Mouse (Mus musculus) small intestine, adult 2 months (tissue): ENCODE measurements around the gene Clk1. TPM values are rescaled to one million over a fixed set of nuclear protein-coding genes. Genes with fewer than 3 reads are reported as not detected.

ENCODE experiments used
- H3K27ac ChIP-seq: fragments of 200-500 bp; 2 replicates; pipeline ENCODE4 v1.5.1; 2012; ENCODE audit warnings: low read depth, low read length, control low read depth, inconsistent platforms; ENCODE audit not compliant: insufficient read depth
- H3K27me3 ChIP-seq: fragments of 200-500 bp; 2 replicates; pipeline ENCODE4 v1.6.1; 2012; ENCODE audit warnings: mild to moderate bottlenecking, moderate library complexity, low read length, inconsistent platforms; ENCODE audit not compliant: control insufficient read depth, insufficient read depth
- H3K36me3 ChIP-seq: fragments of 200-500 bp; 2 replicates; pipeline ENCODE4 v1.6.1; 2012; ENCODE audit warnings: mild to moderate bottlenecking, low read length, control low read depth, inconsistent platforms; ENCODE audit not compliant: control insufficient read depth, insufficient read depth
- H3K4me1 ChIP-seq: fragments of 200-500 bp; 2 replicates; pipeline ENCODE4 v1.6.1; 2012; ENCODE audit warnings: low read length, inconsistent platforms, mixed read lengths; ENCODE audit not compliant: control insufficient read depth, insufficient read depth, insufficient read length
- H3K4me3 ChIP-seq: fragments of 200-500 bp; 2 replicates; pipeline ENCODE4 v1.5.1; 2012; ENCODE audit warnings: low read depth, mild to moderate bottlenecking, control low read depth, inconsistent platforms, low read length, moderate library complexity
- CTCF ChIP-seq: fragments of 200-500 bp; IDR thresholded peaks from 2 replicates; pipeline ENCODE4 v1.5.1; 2012; ENCODE audit warnings: low read depth, mild to moderate bottlenecking, control low read depth, inconsistent platforms, low read length, moderate library complexity, mixed read lengths; ENCODE audit not compliant: insufficient replicate concordance, insufficient read length; ENCODE audit errors: extremely low read depth
- POLR2A ChIP-seq: fragments of 200-500 bp; IDR thresholded peaks from 2 replicates; pipeline ENCODE4 v1.6.1; 2012; ENCODE audit warnings: low read depth, mild to moderate bottlenecking, control low read depth, inconsistent platforms, low read length, moderate library complexity
- WGBS: fragments of 180-500 bp; shearing (Covaris S2); methylation state at CpG from one replicate; pipeline ENCODE4 v1.1.7; 2018; 5-methylcytosine and 5-hydroxymethylcytosine counted together
- polyA plus RNA-seq: library from polyadenylated mRNA; depleted of rRNA; stranded (reverse); fragments of >200 nt; gene quantifications from 2 replicates; pipeline ENCODE4 v1.2.3, GENCODE M21; 2012; rRNA removed

Gene Clk1
- polyA plus RNA-seq, 1 experiment = 11.1 TPM

DNA sequence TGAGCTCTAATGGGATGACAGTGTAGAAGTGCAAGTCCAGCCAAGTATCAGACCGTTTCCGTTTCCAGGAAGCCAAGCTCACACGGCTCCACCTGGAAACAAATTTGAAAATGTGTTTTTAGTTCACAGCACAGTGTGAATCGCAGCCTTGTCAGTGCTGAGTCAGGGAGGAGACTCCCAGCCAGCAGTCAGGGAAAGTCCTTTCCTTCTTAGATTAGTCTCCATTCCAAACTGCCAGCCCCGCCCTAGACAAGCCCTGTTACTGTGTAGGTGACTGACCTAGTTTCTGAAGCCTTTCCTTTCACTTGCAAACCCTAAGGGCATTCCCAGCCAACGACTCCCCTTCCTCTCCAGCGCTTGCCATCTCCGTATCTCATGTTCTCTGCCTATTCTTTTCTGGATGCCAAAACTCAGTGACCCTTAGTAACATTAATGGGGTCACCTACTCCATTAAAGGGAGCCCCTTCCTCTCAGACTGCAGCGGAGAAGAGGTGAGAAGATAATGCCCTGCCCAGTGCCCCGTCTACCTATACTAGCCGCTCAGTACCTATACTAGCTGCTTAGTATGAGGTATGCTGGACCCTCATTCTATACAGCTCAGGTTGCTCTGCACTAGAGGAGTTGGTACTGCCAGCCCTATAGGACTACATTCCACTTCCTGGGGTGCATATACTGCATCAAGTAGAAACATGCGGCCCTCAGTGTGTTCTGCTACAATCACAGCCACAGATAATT is 57.0 kb downstream of the Clk1 start:
- WGBS = 44% methylated on average over 12 of the region's 12 CpGs
- Histone ChIP-seq H3K4me3 (no peak overlapping the region), H3K27me3 (no peaks in the 10 kb centered on the region), H3K27ac (peak overlapping the region; percentile 84), H3K36me3 (no peaks in the 10 kb centered on the region), H3K4me1 (peaks cover 9% of the 10 kb centered on the region; the same call in 1 of the 2 replicates)
- TF ChIP-seq CTCF = no peak
- no peak for TF ChIP-seq POLR2A

DNA sequence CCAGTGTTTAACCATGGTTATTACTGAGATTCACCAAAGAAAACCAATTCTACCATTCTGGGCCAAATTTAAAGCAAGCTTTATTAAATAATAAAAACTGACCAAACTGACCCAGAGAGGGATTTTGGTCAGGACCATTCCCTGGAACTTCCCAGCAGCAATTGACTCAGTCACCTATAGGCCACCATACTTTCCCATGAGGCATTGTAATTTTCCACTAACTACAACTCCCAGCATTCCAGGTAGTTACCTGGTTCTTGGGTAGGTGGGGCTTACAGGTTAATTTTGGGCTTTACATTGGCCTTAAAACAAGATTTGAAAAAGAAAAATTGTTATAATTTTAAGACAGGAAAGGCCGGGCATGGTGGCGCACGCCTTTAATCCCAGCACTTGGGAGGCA is 58.0 kb downstream of the Clk1 start:
- H3K4me3 ChIP-seq = no peak overlapping the region
- no peaks in the 10 kb centered on the region for H3K36me3 ChIP-seq
- TF ChIP-seq CTCF = no peak
- TF ChIP-seq POLR2A = no peak
- WGBS = 99% methylated on average over 3 of the region's 3 CpGs
- H3K27me3 ChIP-seq = no peaks in the 10 kb centered on the region
- H3K27ac ChIP-seq = no peak overlapping the region
- peaks cover 9% of the 10 kb centered on the region; the same call in 1 of the 2 replicates for H3K4me1 ChIP-seq

GRCm38 (mm10) chr1:58364551-58364950 is 59.3 kb downstream of the Clk1 start:
- WGBS = 95% methylated on average over 12 of the region's 12 CpGs
- no peaks in the 10 kb centered on the region for H3K36me3 ChIP-seq
- peaks cover 10% of the 10 kb centered on the region; the same call in 1 of the 2 replicates for H3K4me1 ChIP-seq
- TF ChIP-seq CTCF = no peak
- TF ChIP-seq POLR2A = no peak
- no peak overlapping the region for H3K27ac ChIP-seq
- H3K4me3 ChIP-seq = no peak overlapping the region
- no peaks in the 10 kb centered on the region for H3K27me3 ChIP-seq

- Histone ChIP-seq H3K4me3 (no peak overlapping the region), H3K36me3 (no peaks in the 10 kb centered on the region), H3K27me3 (no peaks in the 10 kb centered on the region), H3K4me1 (peaks cover 23% of the 10 kb centered on the region; the same call in 1 of the 2 replicates), H3K27ac (no peak overlapping the region)
- WGBS = 76% methylated on average over 4 of the region's 4 CpGs
- no peak for TF ChIP-seq CTCF
- TF ChIP-seq POLR2A = no peak
These were observed 61.6 kb downstream of the Clk1 start for GRCm38 (mm10) chr1:58362296-58362695.

Other genes starting within 250 kb of the Clk1 start
- 0.03 TPM in 1 of 2 replicates, not detected in the other for gene Aox4, start 213.7 kb downstream of the Clk1 start, polyA plus RNA-seq
- gene Aox2, start 145.7 kb downstream of the Clk1 start, polyA plus RNA-seq = 0.01 TPM in 1 of 2 replicates, not detected in the other
- 5.6 and 9.6 TPM in 2 replicates for gene Bzw1, start 31.2 kb downstream of the Clk1 start, polyA plus RNA-seq
- gene Nif3l1, start 21.1 kb upstream of the Clk1 start, polyA plus RNA-seq = 4.5 and 6.7 TPM in 2 replicates
- 4.0 and 6.2 TPM in 2 replicates for gene Ppil3, start 21.4 kb upstream of the Clk1 start, polyA plus RNA-seq
- 4.0 and 6.1 TPM in 2 replicates for gene Orc2, start 81.0 kb upstream of the Clk1 start, polyA plus RNA-seq
- gene Fam126b, start 162.3 kb upstream of the Clk1 start, polyA plus RNA-seq = 0.39 and 1.2 TPM in 2 replicates
- gene Ndufb3, start 162.3 kb upstream of the Clk1 start, polyA plus RNA-seq = 17.3 and 21.3 TPM in 2 replicates